Mouse (Mus musculus) megakaryocyte, embryonic 14.5 days (primary cell): ENCODE data around the gene Dync1i1. TPM values are rescaled to one million over a fixed set of nuclear protein-coding genes. Genes with fewer than 3 reads are reported as not detected.

ENCODE experiments used
- H3K27me3 ChIP-seq: replicated peaks from 2 replicates; pipeline ENCODE3; 2012; ENCODE audit warnings: inconsistent platforms
- H3K36me3 ChIP-seq: replicated peaks from 2 replicates; pipeline ENCODE3; 2012; ENCODE audit warnings: low read length, inconsistent platforms, mixed read lengths
- H3K4me1 ChIP-seq: 2 replicates; pipeline ENCODE4 v1.6.1; 2012; ENCODE audit warnings: inconsistent platforms
- H3K4me3 ChIP-seq: replicated peaks from 2 replicates; pipeline ENCODE3; 2012; ENCODE audit warnings: moderate library complexity, mild to moderate bottlenecking, inconsistent platforms
- H3K9me3 ChIP-seq: 2 replicates; pipeline ENCODE4 v1.6.1; 2012; ENCODE audit warnings: inconsistent platforms
- FLI1 ChIP-seq: IDR thresholded peaks from 2 replicates; pipeline ENCODE4 v1.6.1; 2012; ENCODE audit warnings: low read length, inconsistent platforms, mixed read lengths
- GATA1 ChIP-seq: IDR thresholded peaks from 3 replicates; pipeline ENCODE4 v1.6.1; 2012; ENCODE audit warnings: mixed read lengths, low read length, inconsistent platforms, borderline replicate concordance
- polyA plus RNA-seq: library from polyadenylated mRNA; stranded (reverse); fragments of >175 nt; gene quantifications from 2 replicates; pipeline ENCODE4 v1.2.3, GENCODE M21; 2012; ENCODE audit warnings: low replicate concordance; ENCODE audit not compliant: insufficient read depth

Dync1i1 gene
- polyA plus RNA-seq, 1 experiment: 1.6 TPM

- Histone ChIP-seq H3K36me3 (no peaks in the 10 kb centered on the region), H3K9me3 (peaks cover 5% of the 10 kb centered on the region; the same call in 1 of the 2 replicates), H3K4me3 (no peak overlapping the region), H3K4me1 (no peaks in the 10 kb centered on the region), H3K27me3 (no peaks in the 10 kb centered on the region)
- no peak for TF ChIP-seq FLI1
- TF ChIP-seq GATA1: no peak
These were observed 107.4 kb downstream of the Dync1i1 start for GRCm38 (mm10) chr6:5832838-5833237.

- Histone ChIP-seq H3K4me1 (no peaks in the 10 kb centered on the region), H3K36me3 (no peaks in the 10 kb centered on the region), H3K9me3 (0 out of 2 replicates have a peak, but pooled peaks cover 3% of the 10 kb centered on the region), H3K4me3 (no peak overlapping the region), H3K27me3 (no peaks in the 10 kb centered on the region)
- TF ChIP-seq GATA1 (no peak), FLI1 (no peak)
These were observed 117.0 kb downstream of the Dync1i1 start for GRCm38 (mm10) chr6:5842466-5842865.

- TF ChIP-seq GATA1: no peak
- no peak for TF ChIP-seq FLI1
- H3K36me3 ChIP-seq: no peaks in the 10 kb centered on the region
- H3K4me1 ChIP-seq: no peaks in the 10 kb centered on the region
- H3K9me3 ChIP-seq: 0 out of 2 replicates have a peak, but pooled peaks cover 3% of the 10 kb centered on the region
- H3K27me3 ChIP-seq: no peaks in the 10 kb centered on the region
- no peak overlapping the region for H3K4me3 ChIP-seq
These were observed 120.7 kb downstream of the Dync1i1 start for GRCm38 (mm10) chr6:5846154-5846553.

- peaks cover 9% of the 10 kb centered on the region for H3K4me1 ChIP-seq
- no peaks in the 10 kb centered on the region for H3K36me3 ChIP-seq
- H3K9me3 ChIP-seq: no peaks in the 10 kb centered on the region; the same call in 1 of the 2 replicates
- H3K4me3 ChIP-seq: no peak overlapping the region
- H3K27me3 ChIP-seq: no peaks in the 10 kb centered on the region
- TF ChIP-seq GATA1 (no peak), FLI1 (no peak)
These were observed 128.8 kb downstream of the Dync1i1 start for GRCm38 (mm10) chr6:5854048-5854836.

- no peaks in the 10 kb centered on the region for H3K36me3 ChIP-seq
These were observed 130.1 kb downstream of the Dync1i1 start for GRCm38 (mm10) chr6:5855526-5855925.

GRCm38 (mm10) chr6:5858371-5858770 lies 132.9 kb downstream of the Dync1i1 start:
- no peak overlapping the region for H3K4me3 ChIP-seq
- H3K9me3 ChIP-seq: no peaks in the 10 kb centered on the region
- TF ChIP-seq FLI1: no peak
- no peak for TF ChIP-seq GATA1
- H3K27me3 ChIP-seq: peaks cover 4% of the 10 kb centered on the region
- H3K4me1 ChIP-seq: peaks cover 9% of the 10 kb centered on the region
- no peaks in the 10 kb centered on the region for H3K36me3 ChIP-seq

More at GRCm38 (mm10) chr6:5855526-5855925, 130.1 kb downstream of the Dync1i1 start:
- H3K4me3 ChIP-seq: no peak overlapping the region
- no peaks in the 10 kb centered on the region; the same call in 1 of the 2 replicates for H3K9me3 ChIP-seq
- TF ChIP-seq FLI1 (no peak), GATA1 (no peak)
- peaks cover 9% of the 10 kb centered on the region for H3K4me1 ChIP-seq
- H3K27me3 ChIP-seq: peaks cover 3% of the 10 kb centered on the region

GRCm38 (mm10) chr6:5858901-5859598 lies 133.6 kb downstream of the Dync1i1 start:
- Histone ChIP-seq H3K27me3 (peaks cover 4% of the 10 kb centered on the region), H3K9me3 (no peaks in the 10 kb centered on the region), H3K4me1 (peaks cover 9% of the 10 kb centered on the region), H3K36me3 (no peaks in the 10 kb centered on the region), H3K4me3 (no peak overlapping the region)
- TF ChIP-seq FLI1 (no peak), GATA1 (no peak)

GRCm38 (mm10) chr6:5859630-5860029 lies 134.2 kb downstream of the Dync1i1 start:
- H3K9me3 ChIP-seq: no peaks in the 10 kb centered on the region
- H3K4me3 ChIP-seq: no peak overlapping the region
- peaks cover 4% of the 10 kb centered on the region for H3K27me3 ChIP-seq
- no peaks in the 10 kb centered on the region for H3K36me3 ChIP-seq
- H3K4me1 ChIP-seq: peaks cover 9% of the 10 kb centered on the region
- TF ChIP-seq GATA1: no peak

GRCm38 (mm10) chr6:5866091-5866490 lies 140.7 kb downstream of the Dync1i1 start:
- no peaks in the 10 kb centered on the region for H3K4me1 ChIP-seq
- H3K27me3 ChIP-seq: peaks cover 2% of the 10 kb centered on the region
- H3K4me3 ChIP-seq: no peak overlapping the region
- H3K9me3 ChIP-seq: peaks cover 5% of the 10 kb centered on the region
- no peaks in the 10 kb centered on the region for H3K36me3 ChIP-seq
- no peak for TF ChIP-seq GATA1
- no peak for TF ChIP-seq FLI1

GRCm38 (mm10) chr6:5867221-5867620 lies 141.8 kb downstream of the Dync1i1 start:
- no peak for TF ChIP-seq FLI1
- no peak overlapping the region for H3K4me3 ChIP-seq
- H3K36me3 ChIP-seq: no peaks in the 10 kb centered on the region
- peaks cover 5% of the 10 kb centered on the region for H3K9me3 ChIP-seq
- no peaks in the 10 kb centered on the region for H3K27me3 ChIP-seq
- no peaks in the 10 kb centered on the region for H3K4me1 ChIP-seq
